Mouse (Mus musculus): ENCODE measurements around the gene Cdkl4.

Cdkl4 gene

GRCm38 (mm10) chr17:80518811-80519210, 58.8 kb downstream of the Cdkl4 start:
- intact Hi-C loops (cut with DNase I), result no loop called here

- intact Hi-C loops (cut with DNase I), result no loop called here
These were observed 60.4 kb downstream of the Cdkl4 start for GRCm38 (mm10) chr17:80517244-80517643.

- intact Hi-C loops (cut with DNase I), result no loop called here
These were observed 61.7 kb downstream of the Cdkl4 start for GRCm38 (mm10) chr17:80515956-80516355.

- intact Hi-C loops (cut with DNase I), result no loop called here
These were observed 62.1 kb downstream of the Cdkl4 start for GRCm38 (mm10) chr17:80515513-80515912.

DNA sequence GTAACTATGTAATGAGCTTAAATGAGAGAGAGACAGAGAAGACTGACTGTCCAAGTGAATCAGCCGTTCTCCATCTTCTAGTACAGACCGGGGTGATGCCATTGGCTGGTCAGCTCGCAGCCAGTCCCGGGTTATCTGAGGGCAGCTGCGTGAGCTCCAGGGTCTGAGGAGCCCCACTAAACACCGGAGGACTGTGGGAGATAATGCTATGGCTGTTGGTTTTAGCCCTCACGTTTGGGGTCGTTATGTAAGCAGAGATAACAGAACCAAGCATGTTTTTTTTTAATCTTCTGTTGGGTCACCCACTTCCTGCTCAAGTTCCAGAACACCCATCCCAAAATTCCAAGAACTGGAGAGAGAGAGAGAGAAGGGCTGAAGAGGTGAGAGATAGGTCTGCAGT, 63.8 kb downstream of the Cdkl4 start:
- intact Hi-C loops (cut with DNase I), result no loop called here

DNA sequence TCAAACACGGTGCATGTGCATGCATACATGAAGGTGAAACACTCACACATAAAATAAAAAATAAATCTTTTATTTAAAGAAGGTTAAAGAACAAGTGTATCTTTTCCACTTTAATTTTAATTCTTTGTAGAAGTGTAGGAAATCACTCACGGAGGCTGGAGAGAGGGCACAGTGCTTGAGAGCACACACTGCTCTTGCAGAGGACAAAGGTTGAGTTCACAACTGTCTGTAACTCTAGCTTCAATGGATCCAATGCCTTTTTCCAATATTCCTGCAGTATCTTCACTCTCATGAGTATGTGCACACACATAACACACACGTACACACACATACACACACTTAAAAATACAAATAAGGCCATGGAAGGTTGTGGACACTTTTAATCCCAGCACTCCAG, 67.2 kb downstream of the Cdkl4 start:
- intact Hi-C loops (cut with DNase I), result no loop called here

- intact Hi-C loops (cut with DNase I), result no loop called here
These were observed 67.8 kb downstream of the Cdkl4 start for GRCm38 (mm10) chr17:80509494-80510458.

- intact Hi-C loops (cut with DNase I), result no loop called here
These were observed 71.8 kb downstream of the Cdkl4 start for GRCm38 (mm10) chr17:80505766-80506165.

DNA sequence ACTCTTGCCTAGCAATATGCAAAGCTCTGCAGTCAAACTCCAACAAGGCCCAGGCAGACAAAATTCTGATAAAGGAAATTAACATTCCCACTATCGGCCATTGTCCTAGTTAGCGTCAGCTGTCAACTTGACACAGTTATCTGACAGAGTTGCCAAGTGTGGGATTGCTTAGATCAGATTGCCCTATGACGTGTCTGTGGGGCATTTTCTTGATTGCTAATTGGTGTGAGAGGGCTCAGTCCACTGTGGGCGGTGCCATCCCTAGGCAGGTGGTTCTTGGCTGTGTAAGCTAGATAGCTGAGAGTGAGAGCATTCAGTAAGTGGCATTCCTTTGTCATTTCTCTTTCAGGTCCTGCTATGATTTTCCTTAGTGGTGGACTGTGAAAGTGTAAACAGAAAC, 72.3 kb downstream of the Cdkl4 start:
- intact Hi-C loops (cut with DNase I), result no loop called here

GRCm38 (mm10) chr17:80501805-80502172, 75.8 kb downstream of the Cdkl4 start:
- intact Hi-C loops (cut with DNase I), result no loop called here

DNA sequence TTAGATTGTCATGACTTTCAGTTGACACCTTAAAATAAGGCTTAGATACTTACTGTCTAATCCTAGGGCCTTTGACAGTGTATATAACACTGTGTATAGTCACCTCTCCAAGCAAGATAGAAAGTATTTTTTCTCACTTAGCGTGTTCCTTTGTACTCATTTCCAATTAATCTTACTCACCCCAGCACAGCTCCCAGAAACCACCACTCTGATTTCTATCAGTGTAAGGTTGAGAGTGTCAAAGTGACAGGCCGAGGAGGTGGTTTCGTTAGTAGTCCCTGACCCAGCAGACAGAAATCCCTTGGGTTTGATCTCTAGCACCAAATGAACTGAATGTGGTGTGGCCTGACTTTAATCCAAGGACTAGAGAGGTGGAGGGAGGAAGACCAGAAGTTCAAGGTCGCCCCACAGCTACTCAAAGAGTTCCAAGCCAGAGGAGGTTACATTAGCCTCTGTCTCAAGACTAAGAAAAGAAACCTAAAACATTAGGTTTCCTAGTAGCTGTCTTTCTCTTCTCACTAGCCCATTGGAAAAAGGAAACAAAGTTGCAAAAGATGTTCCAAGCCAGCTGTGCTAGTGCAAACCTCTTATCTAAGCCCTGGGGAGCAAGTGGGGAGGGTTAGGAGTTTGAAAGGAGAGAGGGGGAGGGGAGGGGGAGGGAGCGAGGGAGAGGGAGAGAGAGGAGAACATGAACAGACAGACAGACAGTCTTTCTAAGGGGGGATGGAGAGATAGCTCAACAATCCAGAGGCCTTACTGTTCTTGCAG, 76.4 kb downstream of the Cdkl4 start:
- intact Hi-C loops (cut with DNase I), result no loop called here

- intact Hi-C loops (cut with DNase I), result no loop called here
These were observed 77.6 kb downstream of the Cdkl4 start for GRCm38 (mm10) chr17:80500025-80500424.

DNA sequence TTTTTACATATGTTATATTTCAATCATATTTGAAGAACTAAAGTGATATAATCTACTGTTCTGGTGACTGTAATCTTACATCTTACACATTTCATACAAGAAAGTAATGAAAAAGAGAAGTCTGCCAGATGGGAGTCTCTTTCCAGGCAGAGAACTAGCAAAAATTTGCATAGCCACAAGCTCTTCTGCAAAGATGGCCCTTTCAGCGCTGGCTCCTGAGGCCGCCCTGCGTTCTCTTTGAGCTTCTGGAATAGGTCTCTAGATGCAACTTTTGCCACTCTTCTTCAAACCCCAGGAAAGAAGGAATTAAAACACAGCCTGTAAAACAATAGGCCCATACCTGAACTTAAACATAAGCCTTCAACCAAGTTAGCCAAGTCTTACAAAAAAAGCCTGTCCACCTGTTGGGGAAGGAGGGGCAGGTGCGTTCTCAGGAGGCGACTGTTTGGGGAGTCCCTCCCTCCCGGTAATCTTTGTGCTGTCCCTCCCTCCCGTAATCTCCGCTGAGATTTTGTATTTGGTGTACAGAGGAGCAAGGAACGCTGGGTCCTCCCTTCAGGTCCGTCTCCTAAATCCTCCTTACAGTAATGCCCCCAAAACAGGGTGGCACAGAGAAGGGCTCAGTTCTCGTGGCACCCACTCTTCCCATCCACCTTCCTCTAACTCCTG, 78.9 kb downstream of the Cdkl4 start:
- intact Hi-C loops (cut with DNase I), result no loop called here

DNA sequence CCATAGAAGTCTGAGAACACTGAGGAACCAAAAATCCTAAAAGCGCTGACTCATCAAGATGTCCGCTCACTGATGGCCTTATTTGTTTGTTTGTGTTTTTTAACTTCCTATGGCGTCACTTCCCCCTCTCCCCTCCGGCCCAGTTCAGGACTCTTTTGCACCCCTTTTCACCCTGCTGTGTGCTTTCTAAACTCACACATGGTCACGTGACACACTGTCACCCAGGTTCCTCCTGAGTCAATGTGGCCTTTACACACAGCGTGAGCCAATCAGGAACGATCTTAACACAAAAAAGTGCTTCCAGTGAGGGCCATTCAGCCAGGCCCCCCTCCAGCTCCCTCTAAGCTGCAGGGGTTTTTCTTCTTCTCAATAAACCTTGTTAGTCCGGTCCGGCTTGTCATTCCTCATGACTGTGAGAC, 80.4 kb downstream of the Cdkl4 start:
- intact Hi-C loops (cut with DNase I), result no loop called here

DNA sequence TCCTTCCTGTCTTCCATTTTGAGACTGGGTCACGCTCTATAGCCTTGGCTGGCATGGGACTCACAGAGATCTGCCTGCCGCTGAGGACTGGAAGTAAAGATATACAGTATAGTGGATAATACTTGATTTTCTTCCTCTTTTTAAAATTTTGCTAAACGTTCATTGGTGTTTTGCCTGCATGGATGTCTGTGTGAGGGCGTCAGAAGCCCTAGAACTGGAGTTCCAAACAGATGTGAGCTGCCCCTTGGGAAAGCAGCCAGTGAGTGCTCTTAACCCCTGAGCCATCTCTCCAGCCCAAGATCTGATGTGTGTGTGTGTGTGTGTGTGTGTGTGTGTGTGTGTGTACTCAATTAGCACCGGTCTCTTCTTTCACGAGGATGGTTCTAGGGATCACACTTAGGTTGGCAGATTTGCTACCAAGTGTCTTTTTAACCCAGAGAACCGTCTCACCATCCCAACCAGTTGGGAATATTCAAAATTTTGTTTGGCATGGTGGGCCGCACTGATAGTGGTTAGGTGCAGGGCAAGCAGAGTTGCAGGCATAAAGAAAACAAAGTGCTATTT, 80.9 kb downstream of the Cdkl4 start:
- intact Hi-C loops (cut with DNase I), result no loop called here

- intact Hi-C loops (cut with DNase I), result no loop called here
These were observed 81.4 kb downstream of the Cdkl4 start for GRCm38 (mm10) chr17:80496185-80496584.

DNA sequence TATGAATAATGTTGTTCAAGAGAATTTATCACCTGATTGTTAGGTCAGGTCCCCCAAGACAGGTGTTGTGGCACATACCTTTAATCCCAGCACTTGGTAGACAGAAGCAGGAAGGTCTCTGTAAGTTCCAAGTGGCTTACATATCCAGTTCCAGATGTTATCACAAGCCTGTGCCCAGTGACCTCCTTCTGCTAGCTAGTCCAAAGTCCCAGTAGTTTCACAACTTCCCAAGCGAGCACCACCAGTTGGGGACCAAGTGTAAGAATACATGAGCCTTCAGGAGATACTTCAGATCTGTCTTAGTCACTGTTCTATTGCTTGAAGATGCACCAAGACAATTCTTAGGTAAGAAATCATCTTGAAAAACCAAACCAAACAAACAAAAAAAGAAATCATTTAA, 83.7 kb downstream of the Cdkl4 start:
- intact Hi-C loops (cut with DNase I), result no loop called here

- intact Hi-C loops (cut with DNase I), result no loop called here
These were observed 84.8 kb downstream of the Cdkl4 start for GRCm38 (mm10) chr17:80492811-80493210.

DNA sequence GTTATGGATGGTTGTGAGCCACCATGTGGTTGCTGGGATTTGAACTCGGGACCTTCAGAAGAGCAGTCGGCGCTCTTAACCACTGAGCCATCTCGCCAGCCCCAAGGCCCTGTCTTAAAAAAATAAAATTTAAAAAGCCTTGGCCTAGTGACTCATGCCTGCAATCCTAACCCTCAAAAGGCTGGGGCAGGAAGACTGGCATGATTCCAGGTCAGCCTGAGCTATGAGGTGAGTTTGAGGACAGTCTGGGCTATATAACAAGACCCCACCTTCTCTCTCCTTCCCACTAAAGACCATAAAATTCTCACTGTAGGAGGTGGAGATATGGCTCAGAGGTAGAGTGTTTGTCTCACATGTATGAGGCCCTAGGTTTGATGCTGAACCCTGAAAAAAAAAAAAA, 85.3 kb downstream of the Cdkl4 start:
- intact Hi-C loops (cut with DNase I), result no loop called here

- intact Hi-C loops (cut with DNase I), result no loop called here
These were observed 87.4 kb downstream of the Cdkl4 start for GRCm38 (mm10) chr17:80490166-80490565.

DNA sequence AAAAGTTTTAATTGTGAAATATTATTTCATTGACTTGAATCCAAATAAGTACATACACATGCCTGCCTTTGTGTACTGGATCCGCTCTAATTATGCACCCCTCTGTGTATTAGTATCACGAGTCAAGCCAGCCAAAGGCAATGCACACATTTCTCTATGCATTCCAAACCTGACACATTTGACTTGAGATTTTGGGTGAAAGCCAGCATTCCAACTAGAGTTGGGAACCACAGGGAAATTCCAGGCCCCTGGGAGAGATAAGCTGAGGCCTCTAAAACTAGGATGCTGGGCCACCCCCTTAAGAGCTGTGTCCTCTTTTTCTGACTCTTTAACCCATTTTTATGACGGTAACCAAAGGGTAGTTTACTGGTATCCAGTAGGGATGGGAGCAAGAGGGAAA, 88.7 kb downstream of the Cdkl4 start:
- intact Hi-C loops (cut with DNase I), result no loop called here

DNA sequence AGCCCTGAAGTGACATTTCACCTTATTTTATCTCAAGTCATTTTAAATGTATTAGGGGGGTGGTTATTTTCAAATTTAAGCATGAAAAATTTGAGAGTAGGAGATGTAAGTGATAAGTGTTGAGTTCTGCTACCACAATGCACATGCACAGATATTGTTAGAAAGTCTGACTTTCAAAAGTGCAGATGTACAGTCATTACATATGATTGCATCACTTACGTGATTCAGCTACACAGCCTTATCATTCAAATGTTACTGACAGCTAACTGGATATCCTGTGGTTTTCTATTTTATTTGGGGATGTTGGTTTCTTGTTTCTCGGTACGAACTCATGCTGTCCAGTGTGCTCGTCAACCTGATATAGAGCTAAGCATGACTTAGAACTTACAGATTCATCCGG, 92.5 kb downstream of the Cdkl4 start:
- intact Hi-C loops (cut with DNase I), result no loop called here

Measured in adrenal gland (tissue).